In genomic region chr2:4777291-4777690, GRCm38 (mm10) we compare ENCODE assay signal across 19 mouse cellular contexts. TPM values are rescaled to one million over a fixed set of nuclear protein-coding genes. Genes with fewer than 3 reads are reported as not detected.
DNase-seq lines count a peak whose midpoint lies in the region; ATAC-seq and TF ChIP-seq lines count a peak whose summit lies in the region.
"Had no signal": no experiment of that assay in that cellular context is flagged by ENCODE, and none has a peak within 500 bp of the region (broad histone marks: within the 10 kb centered on the region; RNA-seq: fewer than 3 reads in every experiment).

No protein-coding gene starts in this region.

- H3K4me1 ChIP-seq in heart, embryonic 15.5 days (replicated peaks): 0 out of 2 replicates have a peak, but pooled peaks cover 2% of the 10 kb centered on the region
- peaks cover 4% of the 10 kb centered on the region; the same call in 1 of the 2 replicates for H3K4me1 ChIP-seq in midbrain, embryonic 11.5 days (ENCODE audit: control insufficient read depth, insufficient read depth, low read length)
- no peaks in the 10 kb centered on the region for H3K4me1 ChIP-seq in midbrain, embryonic 14.5 days (ENCODE audit: control insufficient read depth, insufficient read depth, low read length)
- H3K4me1 ChIP-seq in liver, postnatal 0 days (ENCODE audit: insufficient read depth): no peaks in the 10 kb centered on the region
- H3K4me1 ChIP-seq in forebrain, embryonic 10.5 days: peaks cover 7% of the 10 kb centered on the region
- H3K4me1 ChIP-seq in forebrain, embryonic 11.5 days (replicated peaks; ENCODE audit: control insufficient read depth, insufficient read depth, low read length): no peaks in the 10 kb centered on the region
- H3K4me1 ChIP-seq: liver, embryonic 13.5 days; midbrain, embryonic 15.5 days had no signal

- 45% methylated on average over 8 of the region's 8 CpGs for WGBS in heart, embryonic 15.5 days
- 89% methylated on average over 8 of the region's 8 CpGs for WGBS in midbrain, embryonic 11.5 days
- WGBS in midbrain, embryonic 14.5 days: 93% methylated on average over 8 of the region's 8 CpGs
- 45% methylated on average over 8 of the region's 8 CpGs for WGBS in liver, postnatal 0 days (ENCODE audit: insufficient replicate concordance)
- WGBS in forebrain, embryonic 10.5 days: 96% methylated on average over 8 of the region's 8 CpGs
- WGBS in forebrain, embryonic 11.5 days: 91% methylated on average over 8 of the region's 8 CpGs

- no peak for ATAC-seq in heart, embryonic 15.5 days (replicated peaks; ENCODE audit: insufficient number of reproducible peaks, insufficient read depth, low FRiP score, low read depth)
- ATAC-seq in midbrain, embryonic 11.5 days (ENCODE audit: low FRiP score): no peak
- ATAC-seq in midbrain, embryonic 14.5 days (ENCODE audit: low FRiP score, low TSS enrichment): no peak
- peak; percentile 86 for ATAC-seq in liver, postnatal 0 days
- ATAC-seq in forebrain, embryonic 11.5 days (replicated peaks; ENCODE audit: low FRiP score): no peak
- ATAC-seq: CD4-positive, CD25-positive, alpha-beta regulatory T cell, adult 4 months; forebrain, embryonic 14.5 days; midbrain, embryonic 15.5 days; Patski had no signal

- intact Hi-C loops in heart, postnatal 25 days (cut with DNase I): no loop called here

- no peaks in the 10 kb centered on the region for H3K9me3 ChIP-seq in heart, embryonic 15.5 days (replicated peaks)
- H3K9me3 ChIP-seq in midbrain, embryonic 11.5 days (ENCODE audit: control insufficient read depth, low read length): no peaks in the 10 kb centered on the region
- H3K9me3 ChIP-seq in midbrain, embryonic 14.5 days (ENCODE audit: control insufficient read depth, low read length): no peaks in the 10 kb centered on the region
- no peaks in the 10 kb centered on the region for H3K9me3 ChIP-seq in liver, postnatal 0 days (ENCODE audit: low read length)
- no peaks in the 10 kb centered on the region for H3K9me3 ChIP-seq in forebrain, embryonic 10.5 days
- H3K9me3 ChIP-seq in forebrain, embryonic 11.5 days (ENCODE audit: control insufficient read depth, low read length): no peaks in the 10 kb centered on the region
- H3K9me3 ChIP-seq: liver, embryonic 13.5 days; midbrain, embryonic 15.5 days had no signal

- H3K4me2 ChIP-seq in heart, embryonic 15.5 days: peak overlapping the region; percentile 36; the same call in 1 of the 2 replicates
- no peak overlapping the region for H3K4me2 ChIP-seq in midbrain, embryonic 11.5 days
- H3K4me2 ChIP-seq in midbrain, embryonic 14.5 days (ENCODE audit: low read length): no peak overlapping the region
- peak overlapping the region; percentile 42; the same call in 1 of the 2 replicates for H3K4me2 ChIP-seq in liver, postnatal 0 days (ENCODE audit: low read depth, low read length)
- H3K4me2 ChIP-seq in forebrain, embryonic 11.5 days (ENCODE audit: low read depth, low read length, severe bottlenecking): no peak overlapping the region
- H3K4me2 ChIP-seq: liver, embryonic 13.5 days; midbrain, embryonic 15.5 days had no signal

- DNase-seq in heart, postnatal 25 days (ENCODE audit: low spot score): no peak
- peak; percentile 33 for DNase-seq in midbrain, embryonic 11.5 days (ENCODE audit: low spot score, missing footprints)
- DNase-seq in midbrain, embryonic 14.5 days: no peak
- peak; percentile 31 for DNase-seq in liver, postnatal 0 days
- DNase-seq in forebrain, embryonic 10.5 days (ENCODE audit: extremely low spot score, low spot score): no peak
- DNase-seq in forebrain, embryonic 11.5 days (ENCODE audit: low spot score): no peak
- DNase-seq: adrenal gland, adult 8-10 months; cerebellum, adult 8-10 months; gastrocnemius, postnatal 14 days; kidney, adult 8-10 months; kidney, postnatal 14 days; liver, embryonic 13.5 days; thymus, postnatal 36 days had no signal

- no peaks in the 10 kb centered on the region for H3K27me3 ChIP-seq in heart, embryonic 15.5 days
- no peaks in the 10 kb centered on the region; the same call in 1 of the 2 replicates for H3K27me3 ChIP-seq in midbrain, embryonic 11.5 days (ENCODE audit: control insufficient read depth, insufficient read depth, low read length)
- H3K27me3 ChIP-seq in midbrain, embryonic 14.5 days (ENCODE audit: control insufficient read depth, insufficient read depth, low read length): no peaks in the 10 kb centered on the region
- no peaks in the 10 kb centered on the region for H3K27me3 ChIP-seq in liver, postnatal 0 days (ENCODE audit: insufficient read depth, low read length)
- peaks cover 13% of the 10 kb centered on the region for H3K27me3 ChIP-seq in forebrain, embryonic 10.5 days (ENCODE audit: poor library complexity, severe bottlenecking)
- H3K27me3 ChIP-seq in forebrain, embryonic 11.5 days (ENCODE audit: control insufficient read depth, insufficient read depth, low read length): no peaks in the 10 kb centered on the region
- H3K27me3 ChIP-seq: liver, embryonic 13.5 days; midbrain, embryonic 15.5 days; Patski had no signal

- no peak overlapping the region for H3K27ac ChIP-seq in heart, embryonic 15.5 days
- H3K27ac ChIP-seq in midbrain, embryonic 11.5 days (ENCODE audit: low read depth, low read length): no peak overlapping the region
- H3K27ac ChIP-seq in midbrain, embryonic 14.5 days (replicated peaks; ENCODE audit: low read depth, low read length): no peak overlapping the region
- peak overlapping the region; percentile 56; the same call in 1 of the 2 replicates for H3K27ac ChIP-seq in liver, postnatal 0 days (ENCODE audit: low read depth)
- H3K27ac ChIP-seq in forebrain, embryonic 10.5 days: no peak overlapping the region
- H3K27ac ChIP-seq in forebrain, embryonic 11.5 days (ENCODE audit: low read depth, low read length): no peak overlapping the region
- H3K27ac ChIP-seq: liver, embryonic 13.5 days; midbrain, embryonic 15.5 days had no signal

- TF ChIP-seq CTCF in liver, postnatal 0 days (IDR thresholded peaks at IDR 0.05; ENCODE audit: low read depth): no peak

- TF ChIP-seq EP300 in liver, postnatal 0 days (IDR thresholded peaks at IDR 0.05; ENCODE audit: low read depth): no peak

- no peak overlapping the region for H3K9ac ChIP-seq in heart, embryonic 15.5 days
- H3K9ac ChIP-seq in midbrain, embryonic 11.5 days (ENCODE audit: low read length): no peak overlapping the region
- no peak overlapping the region for H3K9ac ChIP-seq in midbrain, embryonic 14.5 days (replicated peaks; ENCODE audit: low read length)
- no peak overlapping the region for H3K9ac ChIP-seq in liver, postnatal 0 days (replicated peaks)
- H3K9ac ChIP-seq in forebrain, embryonic 11.5 days (ENCODE audit: low read length): no peak overlapping the region
- H3K9ac ChIP-seq: liver, embryonic 13.5 days; midbrain, embryonic 15.5 days had no signal

- no peaks in the 10 kb centered on the region for H3K36me3 ChIP-seq in heart, embryonic 15.5 days
- no peaks in the 10 kb centered on the region for H3K36me3 ChIP-seq in midbrain, embryonic 11.5 days (ENCODE audit: control insufficient read depth, insufficient read depth, low read length)
- no peaks in the 10 kb centered on the region for H3K36me3 ChIP-seq in midbrain, embryonic 14.5 days (ENCODE audit: control insufficient read depth, insufficient read depth, low read length)
- H3K36me3 ChIP-seq in liver, postnatal 0 days (replicated peaks; ENCODE audit: insufficient read depth, low read length): no peaks in the 10 kb centered on the region
- H3K36me3 ChIP-seq in forebrain, embryonic 10.5 days (replicated peaks): no peaks in the 10 kb centered on the region
- no peaks in the 10 kb centered on the region for H3K36me3 ChIP-seq in forebrain, embryonic 11.5 days (ENCODE audit: control insufficient read depth, insufficient read depth, low read length)
- H3K36me3 ChIP-seq: liver, embryonic 13.5 days; midbrain, embryonic 15.5 days had no signal

- no peak overlapping the region for H3K4me3 ChIP-seq in heart, embryonic 15.5 days
- H3K4me3 ChIP-seq in midbrain, embryonic 11.5 days (ENCODE audit: low read depth, low read length): no peak overlapping the region
- no peak overlapping the region for H3K4me3 ChIP-seq in midbrain, embryonic 14.5 days (replicated peaks; ENCODE audit: low read depth, low read length)
- H3K4me3 ChIP-seq in liver, postnatal 0 days (ENCODE audit: low read depth, low read length): no peak overlapping the region
- no peak overlapping the region for H3K4me3 ChIP-seq in forebrain, embryonic 10.5 days
- H3K4me3 ChIP-seq in forebrain, embryonic 11.5 days (ENCODE audit: low read depth, low read length): no peak overlapping the region
- H3K4me3 ChIP-seq: liver, embryonic 13.5 days; midbrain, embryonic 15.5 days; myocyte had no signal

RNA-seq across cellular contexts. Expression of gene Bend7, which starts 59.7 kb away (rescaled TPM):
- 2.1 and 3.1 TPM in 2 replicates for polyA plus RNA-seq in heart, embryonic 15.5 days (2015; fragmentation: Nextera tagmentation; extraction: Ambion mirVana)
- 1 to 10 TPM; 5.4 to 5.6 TPM for total RNA-seq in heart, postnatal 25 days (2021)
- 5.8 and 7.0 TPM in 2 replicates for polyA plus RNA-seq in midbrain, embryonic 11.5 days (2014; fragmentation: Nextera tagmentation; extraction: Ambion mirVana)
- polyA plus RNA-seq in midbrain, embryonic 14.5 days (2014; fragmentation: Nextera tagmentation; extraction: Ambion mirVana): 6.3 and 6.8 TPM in 2 replicates
- polyA plus RNA-seq in liver, postnatal 0 days (2015; fragmentation: Nextera tagmentation; extraction: Ambion mirVana): 2.6 and 3.5 TPM in 2 replicates
- polyA plus RNA-seq in forebrain, embryonic 10.5 days (2016; fragmentation: Nextera tagmentation; extraction: Ambion mirVana): 1.7 and 2.0 TPM in 2 replicates
- 2.4 and 3.4 TPM in 2 replicates for polyA plus RNA-seq in forebrain, embryonic 11.5 days (2014; fragmentation: Nextera tagmentation; extraction: Ambion mirVana)
- polyA plus RNA-seq: CD4-positive, CD25-positive, alpha-beta regulatory T cell, adult 4 months; myocyte had no signal

Comparison
In these comparisons a context has a peak if more than half of its experiments do, and no peak if none do; other contexts are left out.
1. DNase-seq: peak in midbrain, embryonic 11.5 days (single experiment) and liver, postnatal 0 days (single experiment); none in heart, postnatal 25 days (single experiment), midbrain, embryonic 14.5 days (single experiment), forebrain, embryonic 10.5 days (single experiment) and forebrain, embryonic 11.5 days (single experiment).
2. H3K4me2 ChIP-seq: peak in heart, embryonic 15.5 days (single experiment) and liver, postnatal 0 days (single experiment); none in midbrain, embryonic 11.5 days (single experiment), midbrain, embryonic 14.5 days (single experiment) and forebrain, embryonic 11.5 days (single experiment).